Mouse (Mus musculus): ENCODE results near the gene Arsb. TPM values are rescaled to one million over a fixed set of nuclear protein-coding genes. Genes with fewer than 3 reads are reported as not detected.

Gene Arsb
- polyA plus RNA-seq, 1 experiment from 2014 or later: 5.4 TPM

DNA sequence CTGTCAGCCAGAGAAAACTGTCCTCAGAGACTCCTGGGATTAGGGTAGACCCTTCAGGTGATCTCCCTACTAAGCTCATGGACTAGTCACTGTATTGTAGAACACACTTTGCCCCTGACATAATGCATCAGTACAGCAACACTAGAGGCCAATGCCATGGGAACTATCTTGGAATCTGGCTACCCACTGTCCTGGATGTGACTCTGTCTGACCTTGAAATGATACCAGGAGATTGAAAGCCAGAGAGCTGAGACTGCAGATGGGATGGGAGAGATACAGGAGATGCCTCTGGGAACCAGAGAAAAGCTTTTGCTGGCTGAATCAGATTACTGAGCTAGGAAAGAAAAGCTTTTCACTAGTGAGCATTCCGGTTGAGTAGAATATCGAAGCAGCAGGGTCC, 130.7 kb downstream of the Arsb start:
- H3K4me3 ChIP-seq: no peak overlapping the region
- H3K9me3 ChIP-seq: no peaks in the 10 kb centered on the region
- no peaks in the 10 kb centered on the region for H3K27me3 ChIP-seq (replicated peaks; ENCODE audit: low read depth, poor library complexity, severe bottlenecking)
- WGBS: 96% methylated on average over 2 of the region's 2 CpGs
- no peaks in the 10 kb centered on the region for H3K36me3 ChIP-seq (replicated peaks)
- H3K4me1 ChIP-seq: peaks cover 42% of the 10 kb centered on the region
- DNase-seq (ENCODE audit: low spot score): no peak
- no peak overlapping the region for H3K27ac ChIP-seq (replicated peaks)

DNA sequence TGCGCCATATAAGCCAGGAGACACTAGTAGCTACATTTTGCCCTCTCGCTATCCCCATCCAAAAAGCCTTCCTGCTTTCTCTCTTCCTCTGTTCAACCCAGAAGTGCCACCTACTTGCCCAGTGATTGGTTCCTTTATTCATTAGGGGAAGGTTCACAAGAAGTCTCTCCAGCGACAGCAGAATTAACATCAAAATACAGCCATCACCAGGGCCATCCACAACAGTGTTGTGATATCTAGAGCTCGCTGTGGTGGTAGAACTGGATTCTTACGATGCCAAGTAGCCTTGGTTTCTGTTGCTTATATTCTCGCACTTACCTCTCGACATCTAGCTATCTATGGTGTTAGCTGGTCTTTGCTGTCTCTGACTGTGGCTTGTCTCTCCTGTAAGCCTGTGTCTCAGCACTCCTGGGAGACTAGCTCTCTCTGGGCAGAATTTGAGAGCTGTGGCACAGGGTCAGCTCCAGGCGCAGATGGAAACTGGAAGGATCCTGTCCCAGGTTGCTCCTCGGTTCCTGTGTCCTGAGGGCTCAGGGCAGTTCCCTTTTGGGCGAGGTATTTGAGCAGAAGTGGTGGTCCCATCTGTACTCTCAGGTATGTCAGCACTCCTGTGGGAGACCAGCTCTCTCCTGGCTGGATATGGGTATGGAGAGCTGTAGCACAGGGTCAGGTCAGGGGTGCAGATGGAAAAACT, 135.3 kb downstream of the Arsb start:
- no peak overlapping the region for H3K4me3 ChIP-seq
- no peaks in the 10 kb centered on the region for H3K27me3 ChIP-seq (replicated peaks; ENCODE audit: low read depth, poor library complexity, severe bottlenecking)
- H3K27ac ChIP-seq (replicated peaks): no peak overlapping the region
- H3K9me3 ChIP-seq: no peaks in the 10 kb centered on the region
- DNase-seq (ENCODE audit: low spot score): no peak
- WGBS: 86% methylated on average over 10 of the region's 10 CpGs
- peaks cover 27% of the 10 kb centered on the region for H3K4me1 ChIP-seq
- H3K36me3 ChIP-seq (replicated peaks): no peaks in the 10 kb centered on the region

DNA sequence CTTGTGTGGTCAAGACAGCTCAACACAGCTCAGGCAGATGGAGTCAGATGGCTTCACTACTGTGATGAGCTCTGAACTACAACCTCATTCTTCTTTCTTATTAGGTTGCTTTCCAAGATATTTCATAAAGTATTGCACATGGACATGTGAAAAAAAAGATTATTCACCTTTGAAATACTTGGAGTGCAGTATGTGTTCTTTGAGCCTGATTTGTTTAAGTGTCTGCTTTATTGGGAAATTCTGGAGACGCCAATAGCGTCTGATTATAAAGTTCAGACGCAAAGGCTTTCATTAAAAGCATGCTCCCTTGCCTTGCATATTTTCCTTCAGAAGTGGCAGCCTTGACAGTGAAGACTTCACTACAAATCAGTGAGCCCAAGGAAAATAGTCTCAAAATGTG, 136.5 kb downstream of the Arsb start:
- DNase-seq (ENCODE audit: low spot score): no peak
- H3K9me3 ChIP-seq: no peaks in the 10 kb centered on the region
- H3K27ac ChIP-seq (replicated peaks): no peak overlapping the region
- WGBS: 97% methylated on average over 3 of the region's 3 CpGs
- H3K4me1 ChIP-seq: peaks cover 36% of the 10 kb centered on the region
- H3K27me3 ChIP-seq (replicated peaks; ENCODE audit: low read depth, poor library complexity, severe bottlenecking): no peaks in the 10 kb centered on the region
- H3K4me3 ChIP-seq: no peak overlapping the region
- H3K36me3 ChIP-seq (replicated peaks): no peaks in the 10 kb centered on the region

DNA sequence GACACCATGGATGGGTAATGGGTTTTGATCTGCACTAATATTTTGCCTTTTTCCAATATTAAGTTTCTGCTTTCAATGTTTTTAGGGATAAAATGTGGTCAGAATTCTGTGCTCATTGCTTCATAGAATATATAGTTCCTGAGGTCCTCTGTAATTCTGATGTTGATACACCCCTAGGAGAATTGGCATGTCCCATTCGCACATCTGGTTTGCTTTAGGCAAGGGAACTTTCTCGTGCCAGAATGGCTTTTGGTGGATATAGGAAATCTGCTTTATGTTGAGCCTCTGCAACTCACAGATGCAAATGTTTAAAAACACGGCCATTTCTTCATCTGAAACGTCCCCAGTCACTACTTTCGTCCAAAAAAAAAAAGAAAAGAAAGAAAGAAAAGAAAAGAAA, 138.4 kb downstream of the Arsb start:
- H3K9me3 ChIP-seq: no peaks in the 10 kb centered on the region
- H3K4me3 ChIP-seq: no peak overlapping the region
- H3K27ac ChIP-seq (replicated peaks): peak overlapping the region; percentile 74
- WGBS: 49% methylated on average over 5 of the region's 5 CpGs
- no peaks in the 10 kb centered on the region for H3K36me3 ChIP-seq (replicated peaks)
- no peak for DNase-seq (ENCODE audit: low spot score)
- peaks cover 36% of the 10 kb centered on the region for H3K4me1 ChIP-seq
- no peaks in the 10 kb centered on the region for H3K27me3 ChIP-seq (replicated peaks; ENCODE audit: low read depth, poor library complexity, severe bottlenecking)

DNA sequence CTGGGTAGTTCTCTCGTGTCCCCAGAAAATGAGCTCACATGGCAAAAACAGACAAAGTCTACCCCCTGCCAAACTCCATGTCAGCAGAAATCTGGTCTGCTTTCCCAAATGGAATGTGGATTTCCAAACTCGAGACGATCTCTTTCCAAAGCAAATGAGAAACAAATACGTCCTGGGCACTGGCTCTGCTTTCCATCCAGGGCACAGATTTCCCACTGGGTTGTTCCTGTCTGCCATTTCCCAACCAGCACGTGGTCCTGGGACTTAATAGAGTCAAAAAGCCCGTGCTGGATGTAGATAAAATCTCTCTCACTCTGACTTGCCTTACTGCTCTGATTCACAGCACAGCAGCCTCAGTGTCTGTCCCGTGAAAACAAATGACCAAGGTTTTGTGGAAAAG, 139.6 kb downstream of the Arsb start:
- H3K9me3 ChIP-seq: no peaks in the 10 kb centered on the region
- H3K36me3 ChIP-seq (replicated peaks): no peaks in the 10 kb centered on the region
- no peaks in the 10 kb centered on the region for H3K27me3 ChIP-seq (replicated peaks; ENCODE audit: low read depth, poor library complexity, severe bottlenecking)
- H3K4me3 ChIP-seq: no peak overlapping the region
- DNase-seq (ENCODE audit: low spot score): peak; percentile 35
- H3K4me1 ChIP-seq: peaks cover 45% of the 10 kb centered on the region
- 44% methylated on average over 7 of the region's 7 CpGs for WGBS
- peak overlapping the region; percentile 68 for H3K27ac ChIP-seq (replicated peaks)

DNA sequence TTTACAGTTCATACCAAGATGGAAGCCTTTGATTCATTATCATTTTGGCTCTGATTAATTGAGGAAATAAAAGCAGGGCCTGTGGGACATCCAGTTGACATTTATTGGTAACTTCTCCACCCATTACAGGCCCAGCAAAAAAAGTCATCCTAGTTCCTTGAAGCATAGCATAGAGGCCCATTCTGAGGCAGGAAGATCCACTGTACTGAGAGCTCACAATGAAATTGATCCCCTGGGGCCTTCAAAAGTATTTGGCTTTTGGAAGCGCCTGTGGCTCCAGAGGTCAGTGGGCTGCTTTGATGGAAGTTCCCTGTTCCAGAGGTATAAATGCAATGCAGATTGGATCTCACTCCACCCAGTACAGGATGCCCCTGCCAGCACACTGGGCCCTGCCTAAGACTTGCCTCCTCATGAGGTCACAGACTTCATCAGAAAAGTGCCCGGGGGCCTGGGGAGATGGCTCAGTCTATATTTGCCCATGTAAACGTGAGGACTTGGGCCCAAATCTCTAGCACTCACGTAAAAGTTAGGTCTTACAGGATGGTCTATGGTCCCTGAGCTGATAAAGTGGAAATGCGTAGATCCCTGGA, 141.0 kb downstream of the Arsb start:
- Histone ChIP-seq H3K27me3 (replicated peaks; ENCODE audit: low read depth, poor library complexity, severe bottlenecking) (no peaks in the 10 kb centered on the region), H3K4me3 (no peak overlapping the region), H3K4me1 (peaks cover 49% of the 10 kb centered on the region), H3K27ac (replicated peaks) (peak overlapping the region; percentile 3; the same call in 1 of the 2 replicates), H3K9me3 (no peaks in the 10 kb centered on the region), H3K36me3 (replicated peaks) (no peaks in the 10 kb centered on the region)
- WGBS: 82% methylated on average over 5 of the region's 5 CpGs
- DNase-seq (ENCODE audit: low spot score): no peak

DNA sequence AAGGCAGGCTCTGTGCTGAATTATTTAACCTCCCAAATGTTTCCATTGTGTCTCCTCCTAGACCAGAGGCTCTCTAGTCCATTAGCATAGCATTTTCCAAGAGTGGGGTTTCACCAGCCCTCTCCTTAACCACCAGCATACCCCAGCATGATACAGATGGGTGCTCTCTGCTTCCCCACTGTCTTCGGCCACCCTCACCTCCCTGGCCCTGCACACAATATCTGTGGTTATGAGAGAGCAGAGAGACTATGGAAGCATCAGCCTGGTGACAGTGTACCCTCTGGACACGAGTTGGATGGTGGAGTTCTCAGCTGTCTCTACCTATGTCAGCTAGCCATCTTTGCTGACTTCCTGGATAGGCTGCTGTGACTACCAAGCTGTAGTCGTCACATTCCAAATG, 142.8 kb downstream of the Arsb start:
- Histone ChIP-seq H3K36me3 (replicated peaks) (no peaks in the 10 kb centered on the region), H3K27ac (replicated peaks) (no peak overlapping the region), H3K9me3 (no peaks in the 10 kb centered on the region), H3K4me3 (no peak overlapping the region), H3K27me3 (replicated peaks; ENCODE audit: low read depth, poor library complexity, severe bottlenecking) (no peaks in the 10 kb centered on the region), H3K4me1 (peaks cover 46% of the 10 kb centered on the region)
- no peak for DNase-seq (ENCODE audit: low spot score)
- 83% methylated on average over 3 of the region's 3 CpGs for WGBS

DNA sequence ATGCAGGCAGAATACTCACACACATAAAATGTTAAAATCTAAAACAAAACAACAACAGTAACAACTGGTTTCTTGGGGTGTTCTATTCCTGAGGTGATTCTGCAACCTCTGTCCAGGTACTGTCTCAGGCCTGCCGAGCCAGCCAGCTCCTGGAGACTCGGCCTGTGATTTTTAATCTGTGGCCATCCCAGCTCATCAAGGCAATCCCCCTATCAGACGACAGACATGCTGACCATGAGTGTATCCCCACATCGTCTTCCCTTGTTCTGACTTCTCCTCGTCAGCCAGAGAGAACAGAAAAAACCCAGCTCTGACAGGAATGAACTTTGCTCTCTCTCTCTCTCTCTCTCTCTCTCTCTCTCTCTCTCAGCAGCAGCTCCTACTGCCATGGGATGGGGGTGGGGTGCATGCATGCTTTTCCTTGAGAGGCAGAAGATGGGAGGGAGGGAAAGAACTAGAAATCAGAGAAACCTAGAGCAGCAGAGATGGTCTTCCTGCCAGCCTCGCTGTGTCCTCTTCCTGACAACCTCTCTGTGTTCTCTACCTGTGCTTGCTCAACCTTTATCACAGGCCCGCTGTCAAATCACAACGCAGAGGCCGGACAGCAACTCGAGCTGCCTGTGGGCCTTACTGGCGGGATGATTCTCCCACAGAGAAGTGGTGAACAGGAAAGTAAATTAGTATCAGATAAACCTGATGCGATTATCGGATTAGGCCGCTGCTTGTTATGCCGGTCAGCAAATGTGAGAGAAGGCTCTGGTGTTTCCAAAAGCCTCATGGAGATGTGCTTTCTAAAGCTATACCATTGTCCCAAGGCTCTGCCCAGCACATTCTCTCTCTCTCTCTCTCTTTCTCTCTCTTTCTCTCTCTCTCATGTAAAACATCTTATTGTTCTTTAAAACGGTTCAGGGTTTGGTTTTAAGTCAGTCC, 144.5 kb downstream of the Arsb start:
- Histone ChIP-seq H3K9me3 (no peaks in the 10 kb centered on the region), H3K36me3 (replicated peaks) (no peaks in the 10 kb centered on the region), H3K27me3 (replicated peaks; ENCODE audit: low read depth, poor library complexity, severe bottlenecking) (no peaks in the 10 kb centered on the region), H3K27ac (replicated peaks) (peak overlapping the region; percentile 54), H3K4me3 (no peak overlapping the region), H3K4me1 (peaks cover 32% of the 10 kb centered on the region)
- 50% methylated on average over 16 of the region's 16 CpGs for WGBS
- no peak for DNase-seq (ENCODE audit: low spot score)

DNA sequence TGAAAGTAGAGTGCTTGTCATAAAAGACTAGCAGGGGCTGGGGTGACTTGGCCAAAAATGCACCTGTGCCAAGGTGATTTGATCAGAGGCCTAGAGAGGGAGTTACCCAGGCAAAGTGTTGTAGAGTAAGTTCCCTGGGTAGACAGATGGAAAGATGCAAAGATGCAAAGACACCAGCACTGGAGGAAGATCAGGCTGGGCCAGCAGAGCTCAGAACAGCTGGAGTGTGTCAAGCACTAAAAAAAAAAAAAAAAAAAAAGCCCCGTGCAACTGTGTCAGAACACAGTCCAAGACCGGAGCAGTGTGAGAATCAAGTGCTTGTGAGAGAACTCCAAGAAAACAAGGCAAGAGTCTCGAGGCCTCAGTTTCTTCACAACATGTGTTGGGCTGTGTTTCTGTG, 148.1 kb downstream of the Arsb start:
- peak; percentile 7 for DNase-seq (ENCODE audit: low spot score)
- no peaks in the 10 kb centered on the region for H3K9me3 ChIP-seq
- H3K27ac ChIP-seq (replicated peaks): no peak overlapping the region
- peaks cover 16% of the 10 kb centered on the region for H3K4me1 ChIP-seq
- H3K36me3 ChIP-seq (replicated peaks): no peaks in the 10 kb centered on the region
- no peak overlapping the region for H3K4me3 ChIP-seq
- H3K27me3 ChIP-seq (replicated peaks; ENCODE audit: low read depth, poor library complexity, severe bottlenecking): no peaks in the 10 kb centered on the region
- WGBS: 77% methylated on average over 3 of the region's 3 CpGs

DNA sequence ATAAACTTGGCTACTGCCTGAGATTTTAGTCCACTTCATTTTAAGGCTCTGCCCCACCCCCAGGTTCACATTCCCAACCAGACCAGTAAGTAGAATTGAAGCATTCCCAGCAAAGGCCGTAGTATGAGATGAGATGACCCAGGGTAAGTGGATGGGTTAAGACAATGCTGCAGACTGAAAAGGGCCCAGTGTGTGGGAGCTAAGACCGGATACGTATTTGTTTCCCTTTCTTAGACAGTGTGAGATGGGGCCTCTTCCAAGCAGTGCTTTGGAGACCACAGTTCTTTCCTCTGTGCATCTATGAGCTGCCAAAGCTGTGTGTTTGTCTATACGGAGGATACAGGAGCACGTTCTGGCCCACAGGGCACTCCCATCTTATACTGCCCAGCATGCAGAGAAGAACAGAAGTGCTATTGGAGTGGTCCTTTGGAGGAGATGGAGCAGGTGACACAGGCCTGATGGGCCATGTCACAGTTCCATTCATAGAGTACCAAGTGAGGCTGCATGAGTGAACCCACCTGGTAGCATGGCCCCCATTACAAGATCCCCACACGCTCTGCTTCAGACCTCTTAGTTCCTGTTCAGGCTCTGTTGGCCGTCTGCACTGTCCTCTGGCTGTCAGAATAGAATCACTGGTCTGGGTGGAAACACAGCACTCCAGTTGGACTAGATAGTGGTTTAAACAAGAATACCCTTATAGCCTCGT, 148.8 kb downstream of the Arsb start:
- DNase-seq (ENCODE audit: low spot score): no peak
- H3K36me3 ChIP-seq (replicated peaks): no peaks in the 10 kb centered on the region
- H3K4me3 ChIP-seq: no peak overlapping the region
- H3K27me3 ChIP-seq (replicated peaks; ENCODE audit: low read depth, poor library complexity, severe bottlenecking): no peaks in the 10 kb centered on the region
- 81% methylated on average over 8 of the region's 8 CpGs for WGBS
- no peaks in the 10 kb centered on the region for H3K9me3 ChIP-seq
- H3K27ac ChIP-seq (replicated peaks): no peak overlapping the region
- H3K4me1 ChIP-seq: peaks cover 21% of the 10 kb centered on the region

DNA sequence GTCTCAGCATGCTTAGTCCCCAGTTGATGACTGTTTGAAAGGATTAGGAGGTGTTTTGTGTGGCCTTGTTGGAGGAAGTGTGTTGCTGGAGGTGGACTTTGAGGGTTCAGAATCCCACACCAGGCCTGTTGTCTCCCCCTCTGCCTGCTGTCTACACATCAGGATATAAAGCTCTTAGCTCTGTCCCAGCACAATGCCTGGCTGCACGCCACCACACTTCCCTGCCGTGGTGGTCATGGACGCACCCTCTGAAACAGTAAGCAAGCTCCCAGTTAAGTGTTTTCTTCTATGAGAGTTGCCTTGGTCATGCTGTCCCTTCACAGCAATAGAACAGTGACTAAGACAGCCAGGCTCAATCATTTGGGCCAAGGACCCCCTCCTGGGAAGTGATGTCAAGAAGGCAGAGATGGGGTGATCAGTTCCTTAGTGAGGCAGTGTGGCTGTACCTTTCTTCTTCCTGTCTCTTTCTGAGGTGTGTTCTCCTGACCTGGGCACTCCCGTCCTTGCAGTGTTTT, 149.4 kb downstream of the Arsb start:
- no peak overlapping the region for H3K4me3 ChIP-seq
- DNase-seq (ENCODE audit: low spot score): no peak
- H3K9me3 ChIP-seq: no peaks in the 10 kb centered on the region
- no peaks in the 10 kb centered on the region for H3K27me3 ChIP-seq (replicated peaks; ENCODE audit: low read depth, poor library complexity, severe bottlenecking)
- H3K4me1 ChIP-seq: peaks cover 19% of the 10 kb centered on the region
- H3K27ac ChIP-seq (replicated peaks): no peak overlapping the region
- 85% methylated on average over 4 of the region's 4 CpGs for WGBS
- no peaks in the 10 kb centered on the region for H3K36me3 ChIP-seq (replicated peaks)

All from embryonic facial prominence, embryonic 10.5 days (tissue).